Mouse (Mus musculus): Measurements from ENCODE around the gene Ska2.

The Ska2 gene

DNA sequence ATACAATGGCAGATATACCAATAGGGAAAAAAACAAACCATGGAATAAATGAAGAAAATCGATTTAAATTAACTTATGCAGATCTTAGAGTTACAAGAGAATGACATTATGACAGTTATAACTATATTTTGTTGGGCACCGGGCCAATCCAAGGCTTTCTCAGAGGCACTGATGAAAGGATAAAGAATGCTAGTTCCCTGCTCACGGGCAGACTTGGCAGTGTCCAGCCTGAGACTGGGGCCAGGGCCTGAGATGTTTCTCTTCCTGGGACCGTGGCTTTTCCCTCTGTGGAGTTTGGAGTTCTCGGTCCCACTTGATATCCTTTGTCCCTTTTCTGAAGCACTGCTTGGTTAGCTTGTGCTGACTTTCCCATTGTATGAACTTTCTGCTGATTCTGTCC, 64.6 kb downstream of the Ska2 start:
- no peak for DNase-seq (ENCODE audit: low spot score)
